Mouse (Mus musculus) brain, embryonic 14.5 days (tissue): ENCODE measurements around the gene Borcs5. TPM values are rescaled to one million over a fixed set of nuclear protein-coding genes. Genes with fewer than 3 reads are reported as not detected.

Experiments
- DNase-seq: peaks from one replicate; pipeline ENCODE4 v3.0.0-alpha.2; 2011; ENCODE audit warnings: low read depth
- CTCF ChIP-seq: fragments of 200-500 bp; IDR thresholded peaks from 2 replicates; pipeline ENCODE4 v1.5.1; 2012; ENCODE audit warnings: inconsistent platforms, mild to moderate bottlenecking, moderate library complexity, borderline replicate concordance; ENCODE audit not compliant: insufficient read depth, insufficient read length; ENCODE audit errors: extremely low read depth
- POLR2A ChIP-seq: fragments of 200-500 bp; IDR thresholded peaks from 2 replicates; pipeline ENCODE4 v1.6.1; 2012; ENCODE audit warnings: mild to moderate bottlenecking, inconsistent platforms, borderline replicate concordance; ENCODE audit not compliant: poor library complexity, insufficient read depth, insufficient read length, severe bottlenecking; ENCODE audit errors: extremely low read depth
- polyA plus RNA-seq: library from polyadenylated mRNA; depleted of rRNA; stranded (reverse); fragments of >200 nt; gene quantifications from 2 replicates; pipeline ENCODE4 v1.2.3, GENCODE M21; 2012; rRNA removed

The Borcs5 gene
- 28.3 and 32.4 TPM in 2 replicates for polyA plus RNA-seq

- no peak for TF ChIP-seq POLR2A
- no peak for TF ChIP-seq CTCF
- DNase-seq = no peak
Measured at GRCm38 (mm10) chr6:134639210-134639609, at the start of gene Borcs5. Gene Borcs5 (plus strand): TSS chr6:134639510.

GRCm38 (mm10) chr6:134591614-134592013 is 47.7 kb upstream of the Borcs5 start:
- no peak for DNase-seq
- TF ChIP-seq CTCF (no peak), POLR2A (no peak)

- DNase-seq = no peak
- TF ChIP-seq POLR2A (no peak), CTCF (no peak)
Measured at GRCm38 (mm10) chr6:134594569-134595442, 44.5 kb upstream of the Borcs5 start.

GRCm38 (mm10) chr6:134597651-134598229 is 41.6 kb upstream of the Borcs5 start:
- no peak for DNase-seq
- TF ChIP-seq POLR2A = no peak
- no peak for TF ChIP-seq CTCF

GRCm38 (mm10) chr6:134599239-134599638 is 40.1 kb upstream of the Borcs5 start:
- TF ChIP-seq CTCF (no peak), POLR2A (no peak)

GRCm38 (mm10) chr6:134601130-134601529 is 38.2 kb upstream of the Borcs5 start:
- DNase-seq = no peak
- TF ChIP-seq CTCF (no peak), POLR2A (no peak)

More at GRCm38 (mm10) chr6:134599239-134599638, 40.1 kb upstream of the Borcs5 start:
- DNase-seq = no peak

- TF ChIP-seq CTCF (no peak), POLR2A (no peak)
- DNase-seq = no peak
Measured at GRCm38 (mm10) chr6:134601766-134602165, 37.5 kb upstream of the Borcs5 start.

- DNase-seq = no peak
- no peak for TF ChIP-seq POLR2A
- no peak for TF ChIP-seq CTCF
Measured at GRCm38 (mm10) chr6:134602371-134603003, 36.8 kb upstream of the Borcs5 start.

- no peak for TF ChIP-seq POLR2A
- no peak for DNase-seq
Measured at GRCm38 (mm10) chr6:134605196-134605595, 34.1 kb upstream of the Borcs5 start.

- no peak for DNase-seq
- TF ChIP-seq POLR2A = no peak
- no peak for TF ChIP-seq CTCF
Measured at GRCm38 (mm10) chr6:134606540-134606939, 32.8 kb upstream of the Borcs5 start.

- TF ChIP-seq CTCF (peak; percentile 66; the same call in 1 of the 2 replicates), POLR2A (no peak)
- peak; percentile 69 for DNase-seq
Measured at GRCm38 (mm10) chr6:134606949-134607746, 32.2 kb upstream of the Borcs5 start.
